Mouse (Mus musculus) liver, adult 2 months (tissue): ENCODE measurements around the gene Olfr959.

ENCODE experiments used
- CTCF ChIP-seq: fragments of 200-500 bp; IDR thresholded peaks from 2 replicates; pipeline ENCODE4 v1.5.1; 2011; ENCODE audit warnings: low read depth, low read length, control low read depth
- POLR2A ChIP-seq: fragments of 200-500 bp; IDR thresholded peaks from 2 replicates; pipeline ENCODE4 v1.6.1; 2011; ENCODE audit warnings: low read length, control low read depth; ENCODE audit not compliant: insufficient read depth; ENCODE audit errors: extremely low read depth

GRCm38 (mm10) chr9:39608497-39608896 lies 33.1 kb upstream of the Olfr959 start:
- TF ChIP-seq POLR2A: no peak
- no peak for TF ChIP-seq CTCF
